Mouse (Mus musculus) thymus, adult 2 months (tissue): ENCODE data around the gene Rbm39. TPM values are rescaled to one million over a fixed set of nuclear protein-coding genes. Genes with fewer than 3 reads are reported as not detected.
A peak's percentile ranks its signal among the peaks of the same experiment; 100 is the strongest.

ENCODE experiments used
- DNase-seq: peaks from one replicate; pipeline ENCODE4 v3.0.0; 2021
- H3K27ac ChIP-seq: fragments of 200-500 bp; 2 replicates; pipeline ENCODE4 v1.5.1; 2012; ENCODE audit warnings: low read length, control low read depth; ENCODE audit not compliant: control insufficient read depth, insufficient read depth
- H3K27me3 ChIP-seq: fragments of 200-500 bp; 2 replicates; pipeline ENCODE4 v1.6.1; 2012; ENCODE audit warnings: mild to moderate bottlenecking, low read length, moderate library complexity, mixed read lengths; ENCODE audit not compliant: control insufficient read depth, insufficient read depth
- H3K36me3 ChIP-seq: fragments of 200-500 bp; 2 replicates; pipeline ENCODE4 v1.6.1; 2012; ENCODE audit warnings: mild to moderate bottlenecking, low read length, moderate library complexity; ENCODE audit not compliant: control insufficient read depth, insufficient read depth
- H3K4me1 ChIP-seq: fragments of 200-500 bp; replicated peaks from 2 replicates; pipeline ENCODE4 v1.6.1; 2012; ENCODE audit warnings: low read length; ENCODE audit not compliant: control insufficient read depth, insufficient read depth
- H3K4me3 ChIP-seq: fragments of 200-500 bp; 2 replicates; pipeline ENCODE4 v1.5.1; 2012; ENCODE audit warnings: mild to moderate bottlenecking, low read length, control low read depth, moderate library complexity; ENCODE audit not compliant: control insufficient read depth, insufficient read depth
- CTCF ChIP-seq: fragments of 200-500 bp; IDR thresholded peaks from 2 replicates; pipeline ENCODE4 v1.5.1; 2012; ENCODE audit warnings: mild to moderate bottlenecking, control low read depth, low read length, moderate library complexity, borderline replicate concordance; ENCODE audit not compliant: control insufficient read depth, poor library complexity, insufficient read depth; ENCODE audit errors: extremely low read depth
- POLR2A ChIP-seq: fragments of 200-500 bp; IDR thresholded peaks from 2 replicates; pipeline ENCODE4 v1.6.1; 2012; ENCODE audit warnings: mild to moderate bottlenecking, low read length, control low read depth, moderate library complexity; ENCODE audit not compliant: control insufficient read depth, poor library complexity, insufficient read depth; ENCODE audit errors: extremely low read depth
- WGBS: fragments of 180-500 bp; shearing (Covaris S2); methylation state at CpG from one replicate; pipeline ENCODE4 v1.1.7; 2018; 5-methylcytosine and 5-hydroxymethylcytosine counted together
- polyA plus RNA-seq: library from polyadenylated mRNA; depleted of rRNA; stranded (reverse); fragments of >200 nt; gene quantifications from 2 replicates; pipeline ENCODE4 v1.2.3, GENCODE M21; 2012

Gene Rbm39
- polyA plus RNA-seq, 1 experiment = 145 TPM

GRCm38 (mm10) chr2:156151538-156151937 lies 28.5 kb downstream of the Rbm39 start:
- TF ChIP-seq POLR2A = no peak
- no peak for TF ChIP-seq CTCF
- H3K4me3 ChIP-seq = no peak overlapping the region
- DNase-seq = no peak
- peaks cover 99% of the 10 kb centered on the region for H3K36me3 ChIP-seq
- H3K27ac ChIP-seq = no peak overlapping the region
- no peaks in the 10 kb centered on the region for H3K4me1 ChIP-seq
- no peaks in the 10 kb centered on the region for H3K27me3 ChIP-seq

DNA sequence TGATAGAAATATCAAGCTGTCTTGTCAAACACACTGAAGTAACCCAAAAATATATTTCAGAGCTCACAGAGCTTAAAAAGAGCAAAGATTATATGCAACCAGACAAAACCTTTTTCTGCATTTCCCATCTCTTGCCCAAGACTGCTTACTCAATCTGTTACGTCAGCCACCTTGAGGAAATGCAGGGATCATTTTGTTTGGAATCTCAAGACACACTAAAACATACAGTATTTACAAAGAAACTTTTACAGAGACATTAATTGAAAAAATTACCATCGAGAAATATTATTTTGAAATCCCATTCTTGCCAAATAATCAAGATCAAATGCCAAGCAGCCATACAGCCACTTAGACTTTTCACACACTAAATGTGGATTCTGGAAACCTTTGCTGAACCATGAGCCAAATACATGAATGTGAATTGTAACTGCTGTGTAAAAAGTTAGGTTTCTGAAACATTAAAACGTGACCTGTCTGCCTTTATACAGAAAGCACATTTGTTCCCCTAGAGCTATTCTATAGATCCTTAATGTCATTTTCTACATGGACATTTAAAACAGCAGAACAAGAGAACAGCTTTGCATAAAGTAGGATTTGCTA lies 32.6 kb downstream of the Rbm39 start:
- no peak overlapping the region for H3K27ac ChIP-seq
- TF ChIP-seq CTCF (no peak), POLR2A (no peak)

GRCm38 (mm10) chr2:156146272-156146989 lies 33.6 kb downstream of the Rbm39 start:
- WGBS = 65% methylated on average over 5 of the region's 5 CpGs
- Histone ChIP-seq H3K27me3 (no peaks in the 10 kb centered on the region), H3K4me1 (peaks cover 3% of the 10 kb centered on the region), H3K27ac (no peak overlapping the region), H3K4me3 (no peak overlapping the region), H3K36me3 (peaks cover 51% of the 10 kb centered on the region)
- TF ChIP-seq POLR2A (no peak), CTCF (no peak)
- no peak for DNase-seq

More for the DNA sequence above, 32.6 kb downstream of the Rbm39 start:
- Histone ChIP-seq H3K4me1 (peaks cover 3% of the 10 kb centered on the region), H3K36me3 (peaks cover 60% of the 10 kb centered on the region), H3K27me3 (no peaks in the 10 kb centered on the region), H3K4me3 (no peak overlapping the region)
- 96% methylated on average over 3 of the region's 3 CpGs for WGBS
- DNase-seq = no peak

- no peaks in the 10 kb centered on the region for H3K27me3 ChIP-seq
- H3K36me3 ChIP-seq = peaks cover 42% of the 10 kb centered on the region
- H3K4me3 ChIP-seq = no peak overlapping the region
- DNase-seq = no peak
- TF ChIP-seq POLR2A (no peak), CTCF (no peak)
- H3K4me1 ChIP-seq = peaks cover 3% of the 10 kb centered on the region
- 90% methylated on average over 11 of the region's 11 CpGs for WGBS
- no peak overlapping the region for H3K27ac ChIP-seq
These were observed 34.4 kb downstream of the Rbm39 start for GRCm38 (mm10) chr2:156145486-156146130.

GRCm38 (mm10) chr2:156143953-156144724 lies 35.9 kb downstream of the Rbm39 start, which contains the start of the genes Romo1 and Nfs1:
TSS of gene Romo1 (plus strand) at chr2:156144039.
TSS of gene Nfs1 (minus strand) at chr2:156144186.
- no peaks in the 10 kb centered on the region for H3K27me3 ChIP-seq
- H3K4me3 ChIP-seq = peak within 1 kb of the TSS; percentile 81
- WGBS = under 1% methylated on average over 70 of the region's 70 CpGs
- H3K27ac ChIP-seq = peak within 1 kb of the TSS; percentile 46
- H3K4me1 ChIP-seq = peaks cover 3% of the 10 kb centered on the region
- TF ChIP-seq POLR2A (peak; percentile 61), CTCF (0 out of 2 replicates have a peak, but pooled peaks have one; percentile 27)
- peaks cover 28% of the 10 kb centered on the region for H3K36me3 ChIP-seq
- DNase-seq = peak; percentile 96

- DNase-seq = no peak
- H3K36me3 ChIP-seq = peaks cover 20% of the 10 kb centered on the region
- peak overlapping the region; percentile 46; the same call in 1 of the 2 replicates for H3K27ac ChIP-seq
- TF ChIP-seq CTCF (no peak), POLR2A (no peak)
- WGBS = 5% methylated on average over 16 of the region's 16 CpGs
- peak overlapping the region; percentile 81 for H3K4me3 ChIP-seq
- no peaks in the 10 kb centered on the region for H3K27me3 ChIP-seq
- H3K4me1 ChIP-seq = peaks cover 3% of the 10 kb centered on the region
These were observed 36.7 kb downstream of the Rbm39 start for GRCm38 (mm10) chr2:156143367-156143766.
